Mouse (Mus musculus): ENCODE results near the gene Cdyl.
A peak's percentile ranks its signal among the peaks of the same experiment; 100 is the strongest.

Gene Cdyl

GRCm38 (mm10) chr13:35845306-35845705, 185.7 kb downstream of the Cdyl start:
- no peaks in the 10 kb centered on the region for H3K27me3 ChIP-seq (ENCODE audit: control insufficient read depth, insufficient read depth, low read length, poor library complexity, severe bottlenecking)
- DNase-seq (ENCODE audit: low read depth, low spot score) = no peak
- H3K36me3 ChIP-seq (ENCODE audit: control insufficient read depth, insufficient read depth, low read length, poor library complexity, severe bottlenecking) = no peaks in the 10 kb centered on the region

- no peak for DNase-seq (ENCODE audit: low read depth, low spot score)
- no peaks in the 10 kb centered on the region for H3K36me3 ChIP-seq (ENCODE audit: control insufficient read depth, insufficient read depth, low read length, poor library complexity, severe bottlenecking)
- H3K27me3 ChIP-seq (ENCODE audit: control insufficient read depth, insufficient read depth, low read length, poor library complexity, severe bottlenecking) = no peaks in the 10 kb centered on the region
Measured at GRCm38 (mm10) chr13:35848694-35849093, 189.1 kb downstream of the Cdyl start.

- DNase-seq (ENCODE audit: low read depth, low spot score) = no peak
- Histone ChIP-seq H3K36me3 (ENCODE audit: control insufficient read depth, insufficient read depth, low read length, poor library complexity, severe bottlenecking) (no peaks in the 10 kb centered on the region), H3K27me3 (ENCODE audit: control insufficient read depth, insufficient read depth, low read length, poor library complexity, severe bottlenecking) (no peaks in the 10 kb centered on the region)
Measured at GRCm38 (mm10) chr13:35851581-35851980, 191.9 kb downstream of the Cdyl start.

GRCm38 (mm10) chr13:35852851-35853575, 193.4 kb downstream of the Cdyl start:
- DNase-seq (ENCODE audit: low read depth, low spot score) = no peak
- Histone ChIP-seq H3K36me3 (ENCODE audit: control insufficient read depth, insufficient read depth, low read length, poor library complexity, severe bottlenecking) (no peaks in the 10 kb centered on the region), H3K27me3 (ENCODE audit: control insufficient read depth, insufficient read depth, low read length, poor library complexity, severe bottlenecking) (no peaks in the 10 kb centered on the region)

- peaks cover 4% of the 10 kb centered on the region for H3K36me3 ChIP-seq (ENCODE audit: control insufficient read depth, insufficient read depth, low read length, poor library complexity, severe bottlenecking)
- H3K27me3 ChIP-seq (ENCODE audit: control insufficient read depth, insufficient read depth, low read length, poor library complexity, severe bottlenecking) = no peaks in the 10 kb centered on the region
- no peak for DNase-seq (ENCODE audit: low read depth, low spot score)
Measured at GRCm38 (mm10) chr13:35857486-35857885, 197.9 kb downstream of the Cdyl start.

- Histone ChIP-seq H3K36me3 (ENCODE audit: control insufficient read depth, insufficient read depth, low read length, poor library complexity, severe bottlenecking) (peaks cover 7% of the 10 kb centered on the region), H3K27me3 (ENCODE audit: control insufficient read depth, insufficient read depth, low read length, poor library complexity, severe bottlenecking) (no peaks in the 10 kb centered on the region)
- DNase-seq (ENCODE audit: low read depth, low spot score) = no peak
Measured at GRCm38 (mm10) chr13:35860916-35861315, 201.3 kb downstream of the Cdyl start.

GRCm38 (mm10) chr13:35870659-35871058, 211.0 kb downstream of the Cdyl start:
- no peak for DNase-seq (ENCODE audit: low read depth, low spot score)
- H3K36me3 ChIP-seq (ENCODE audit: control insufficient read depth, insufficient read depth, low read length, poor library complexity, severe bottlenecking) = peaks cover 6% of the 10 kb centered on the region; the same call in 1 of the 2 replicates
- H3K27me3 ChIP-seq (ENCODE audit: control insufficient read depth, insufficient read depth, low read length, poor library complexity, severe bottlenecking) = no peaks in the 10 kb centered on the region

GRCm38 (mm10) chr13:35871107-35871506, 211.5 kb downstream of the Cdyl start:
- DNase-seq (ENCODE audit: low read depth, low spot score) = peak; percentile 42
- Histone ChIP-seq H3K27me3 (ENCODE audit: control insufficient read depth, insufficient read depth, low read length, poor library complexity, severe bottlenecking) (no peaks in the 10 kb centered on the region), H3K36me3 (ENCODE audit: control insufficient read depth, insufficient read depth, low read length, poor library complexity, severe bottlenecking) (peaks cover 5% of the 10 kb centered on the region; the same call in 1 of the 2 replicates)

- no peak for DNase-seq (ENCODE audit: low read depth, low spot score)
Measured at GRCm38 (mm10) chr13:35875396-35875795, 215.8 kb downstream of the Cdyl start.

GRCm38 (mm10) chr13:35878282-35878681, 218.6 kb downstream of the Cdyl start:
- H3K27me3 ChIP-seq (ENCODE audit: control insufficient read depth, insufficient read depth, low read length, poor library complexity, severe bottlenecking) = no peaks in the 10 kb centered on the region
- 0 out of 2 replicates have a peak, but pooled peaks cover 5% of the 10 kb centered on the region for H3K36me3 ChIP-seq (ENCODE audit: control insufficient read depth, insufficient read depth, low read length, poor library complexity, severe bottlenecking)

More at GRCm38 (mm10) chr13:35875396-35875795, 215.8 kb downstream of the Cdyl start:
- H3K36me3 ChIP-seq (ENCODE audit: control insufficient read depth, insufficient read depth, low read length, poor library complexity, severe bottlenecking) = 0 out of 2 replicates have a peak, but pooled peaks cover 5% of the 10 kb centered on the region
- no peaks in the 10 kb centered on the region for H3K27me3 ChIP-seq (ENCODE audit: control insufficient read depth, insufficient read depth, low read length, poor library complexity, severe bottlenecking)

GRCm38 (mm10) chr13:35879068-35879467, 219.4 kb downstream of the Cdyl start:
- 0 out of 2 replicates have a peak, but pooled peaks cover 3% of the 10 kb centered on the region for H3K36me3 ChIP-seq (ENCODE audit: control insufficient read depth, insufficient read depth, low read length, poor library complexity, severe bottlenecking)
- no peak for DNase-seq (ENCODE audit: low read depth, low spot score)
- H3K27me3 ChIP-seq (ENCODE audit: control insufficient read depth, insufficient read depth, low read length, poor library complexity, severe bottlenecking) = no peaks in the 10 kb centered on the region

More at GRCm38 (mm10) chr13:35878282-35878681, 218.6 kb downstream of the Cdyl start:
- no peak for DNase-seq (ENCODE audit: low read depth, low spot score)

GRCm38 (mm10) chr13:35879519-35879918, 219.9 kb downstream of the Cdyl start:
- Histone ChIP-seq H3K36me3 (ENCODE audit: control insufficient read depth, insufficient read depth, low read length, poor library complexity, severe bottlenecking) (no peaks in the 10 kb centered on the region), H3K27me3 (ENCODE audit: control insufficient read depth, insufficient read depth, low read length, poor library complexity, severe bottlenecking) (no peaks in the 10 kb centered on the region)
- no peak for DNase-seq (ENCODE audit: low read depth, low spot score)

- DNase-seq (ENCODE audit: low read depth, low spot score) = no peak
- no peaks in the 10 kb centered on the region for H3K36me3 ChIP-seq (ENCODE audit: control insufficient read depth, insufficient read depth, low read length, poor library complexity, severe bottlenecking)
- H3K27me3 ChIP-seq (ENCODE audit: control insufficient read depth, insufficient read depth, low read length, poor library complexity, severe bottlenecking) = no peaks in the 10 kb centered on the region
Measured at GRCm38 (mm10) chr13:35880555-35881046, 221.0 kb downstream of the Cdyl start.

- peak; percentile 60 for DNase-seq (ENCODE audit: low read depth, low spot score)
- Histone ChIP-seq H3K36me3 (ENCODE audit: control insufficient read depth, insufficient read depth, low read length, poor library complexity, severe bottlenecking) (no peaks in the 10 kb centered on the region), H3K27me3 (ENCODE audit: control insufficient read depth, insufficient read depth, low read length, poor library complexity, severe bottlenecking) (no peaks in the 10 kb centered on the region)
Measured at GRCm38 (mm10) chr13:35886121-35886725, 226.6 kb downstream of the Cdyl start.

GRCm38 (mm10) chr13:35892866-35893265, 233.2 kb downstream of the Cdyl start:
- H3K27me3 ChIP-seq (ENCODE audit: control insufficient read depth, insufficient read depth, low read length, poor library complexity, severe bottlenecking) = no peaks in the 10 kb centered on the region

More at GRCm38 (mm10) chr13:35892866-35893265, 233.2 kb downstream of the Cdyl start:
- no peaks in the 10 kb centered on the region for H3K36me3 ChIP-seq (ENCODE audit: control insufficient read depth, insufficient read depth, low read length, poor library complexity, severe bottlenecking)
- DNase-seq (ENCODE audit: low read depth, low spot score) = no peak

Measured in splenic B cell, adult 2 months (primary cell).